Mouse (Mus musculus) intestine, postnatal 0 days (tissue): Measurements from ENCODE around the gene Mrpl17. TPM values are rescaled to one million over a fixed set of nuclear protein-coding genes. Genes with fewer than 3 reads are reported as not detected.

Source experiments
- ATAC-seq: fragments of 200-750 bp; cut with Nextera tagmentation; 2 replicates; pipeline ENCODE4 v1.8.0; 2017; ENCODE audit warnings: mild to moderate bottlenecking, moderate TSS enrichment, moderate library complexity
- H3K27ac ChIP-seq: fragments of 300-500 bp; sonication (generic); 2 replicates; pipeline ENCODE4 v1.5.1; 2014; ENCODE audit warnings: mild to moderate bottlenecking, low read depth, low read length, moderate library complexity
- H3K27me3 ChIP-seq: fragments of 300-500 bp; sonication (generic); replicated peaks from 2 replicates; pipeline ENCODE4 v1.6.1; 2014; ENCODE audit warnings: low read length, mixed read lengths; ENCODE audit not compliant: control insufficient read depth, insufficient read depth
- H3K36me3 ChIP-seq: fragments of 300-500 bp; sonication (generic); 2 replicates; pipeline ENCODE4 v1.6.1; 2014; ENCODE audit warnings: mild to moderate bottlenecking, moderate library complexity; ENCODE audit not compliant: control insufficient read depth, insufficient read depth
- H3K4me1 ChIP-seq: fragments of 300-500 bp; sonication (generic); replicated peaks from 2 replicates; pipeline ENCODE4 v1.6.1; 2014; ENCODE audit warnings: antibody characterized with exemption, low read length, mixed read lengths; ENCODE audit not compliant: control insufficient read depth, insufficient read depth
- H3K4me2 ChIP-seq: fragments of 300-500 bp; sonication (generic); replicated peaks from 2 replicates; pipeline ENCODE4 v1.6.1; 2014; ENCODE audit warnings: low read depth, mild to moderate bottlenecking, moderate library complexity
- H3K4me3 ChIP-seq: fragments of 300-500 bp; sonication (generic); 2 replicates; pipeline ENCODE4 v1.5.1; 2014; ENCODE audit warnings: low read depth, low read length
- H3K9ac ChIP-seq: fragments of 300-500 bp; sonication (generic); 2 replicates; pipeline ENCODE4 v1.6.1; 2014; ENCODE audit warnings: mild to moderate bottlenecking, low read depth, low read length
- H3K9me3 ChIP-seq: fragments of 300-500 bp; sonication (generic); 2 replicates; pipeline ENCODE4 v1.6.1; 2016; ENCODE audit warnings: mixed run types; ENCODE audit not compliant: control insufficient read depth
- CTCF ChIP-seq: sonication (generic); IDR thresholded peaks from 2 replicates; pipeline ENCODE4 v1.5.1; 2016; ENCODE audit warnings: low read depth, mild to moderate bottlenecking, control low read depth, antibody characterized with exemption, moderate library complexity
- WGBS: fragments of 180-500 bp; shearing (Covaris S2); extraction: QIAGEN DNeasy Blood & Tissue Kit; methylation state at CpG from one replicate; pipeline ENCODE4 v1.1.7; 2014; 5-methylcytosine and 5-hydroxymethylcytosine counted together
- polyA plus RNA-seq: library from polyadenylated mRNA; unstranded; fragments of >200 nt; fragmentation: Nextera tagmentation; extraction: Ambion mirVana; gene quantifications from 2 replicates; pipeline ENCODE4 v1.2.1, GENCODE M21; 2015

Gene Mrpl17
- polyA plus RNA-seq, 1 experiment from 2014 or later = 255 TPM

GRCm38 (mm10) chr7:105772331-105772730 is 38.6 kb downstream of the Mrpl17 start:
- Histone ChIP-seq H3K9ac (no peak overlapping the region), H3K27me3 (no peaks in the 10 kb centered on the region), H3K4me2 (no peak overlapping the region), H3K4me1 (no peaks in the 10 kb centered on the region), H3K4me3 (no peak overlapping the region), H3K9me3 (no peaks in the 10 kb centered on the region), H3K27ac (no peak overlapping the region), H3K36me3 (peaks cover 8% of the 10 kb centered on the region; the same call in 1 of the 2 replicates)
- 93% methylated on average over 15 of the region's 15 CpGs for WGBS
- no peak for ATAC-seq
- TF ChIP-seq CTCF = no peak

GRCm38 (mm10) chr7:105769959-105770358 is 40.9 kb downstream of the Mrpl17 start:
- 79% methylated on average over 3 of the region's 3 CpGs for WGBS
- Histone ChIP-seq H3K9me3 (no peaks in the 10 kb centered on the region), H3K4me3 (no peak overlapping the region), H3K36me3 (peaks cover 16% of the 10 kb centered on the region; the same call in 1 of the 2 replicates), H3K27ac (no peak overlapping the region), H3K4me2 (no peak overlapping the region), H3K9ac (no peak overlapping the region), H3K27me3 (no peaks in the 10 kb centered on the region), H3K4me1 (no peaks in the 10 kb centered on the region)
- ATAC-seq = no peak
- no peak for TF ChIP-seq CTCF

- ATAC-seq = no peak
- H3K4me3 ChIP-seq = no peak overlapping the region
- H3K9me3 ChIP-seq = no peaks in the 10 kb centered on the region
- peaks cover 21% of the 10 kb centered on the region for H3K36me3 ChIP-seq
- peaks cover 4% of the 10 kb centered on the region; the same call in 1 of the 2 replicates for H3K27me3 ChIP-seq
- TF ChIP-seq CTCF = no peak
- WGBS = 40% methylated on average over 6 of the region's 6 CpGs
- H3K27ac ChIP-seq = no peak overlapping the region
- no peak overlapping the region for H3K9ac ChIP-seq
- no peaks in the 10 kb centered on the region for H3K4me1 ChIP-seq
- H3K4me2 ChIP-seq = no peak overlapping the region
Observed at GRCm38 (mm10) chr7:105767729-105768165, 43.2 kb downstream of the Mrpl17 start.

GRCm38 (mm10) chr7:105764331-105764730 is 46.6 kb downstream of the Mrpl17 start:
- H3K4me1 ChIP-seq = no peaks in the 10 kb centered on the region
- no peak overlapping the region for H3K4me2 ChIP-seq
- no peak for ATAC-seq
- H3K36me3 ChIP-seq = peaks cover 23% of the 10 kb centered on the region; the same call in 1 of the 2 replicates
- no peak overlapping the region for H3K27ac ChIP-seq
- WGBS = 91% methylated on average over 11 of the region's 11 CpGs
- TF ChIP-seq CTCF = no peak
- H3K9ac ChIP-seq = no peak overlapping the region
- H3K9me3 ChIP-seq = no peaks in the 10 kb centered on the region
- H3K4me3 ChIP-seq = no peak overlapping the region
- H3K27me3 ChIP-seq = peaks cover 10% of the 10 kb centered on the region; the same call in 1 of the 2 replicates

- H3K27me3 ChIP-seq = peaks cover 10% of the 10 kb centered on the region; the same call in 1 of the 2 replicates
- peak overlapping the region; percentile 59 for H3K4me2 ChIP-seq
- ATAC-seq = no peak
- H3K36me3 ChIP-seq = peaks cover 35% of the 10 kb centered on the region; the same call in 1 of the 2 replicates
- H3K4me3 ChIP-seq = peak overlapping the region; percentile 28
- peak overlapping the region; percentile 7; the same call in 1 of the 2 replicates for H3K27ac ChIP-seq
- H3K4me1 ChIP-seq = no peaks in the 10 kb centered on the region
- 46% methylated on average over 55 of the region's 55 CpGs for WGBS
- H3K9me3 ChIP-seq = no peaks in the 10 kb centered on the region
- no peak overlapping the region for H3K9ac ChIP-seq
- no peak for TF ChIP-seq CTCF
Observed at GRCm38 (mm10) chr7:105762517-105763270, 48.2 kb downstream of the Mrpl17 start.

- no peak for TF ChIP-seq CTCF
- WGBS = 38% methylated on average over 51 of the region's 51 CpGs
- Histone ChIP-seq H3K4me2 (peak overlapping the region; percentile 59), H3K9me3 (no peaks in the 10 kb centered on the region), H3K4me3 (peak overlapping the region; percentile 28), H3K27ac (peak overlapping the region; percentile 7; the same call in 1 of the 2 replicates), H3K36me3 (peaks cover 40% of the 10 kb centered on the region; the same call in 1 of the 2 replicates), H3K27me3 (peaks cover 10% of the 10 kb centered on the region; the same call in 1 of the 2 replicates), H3K9ac (no peak overlapping the region), H3K4me1 (no peaks in the 10 kb centered on the region)
- ATAC-seq = peak; percentile 55
Observed at GRCm38 (mm10) chr7:105761813-105762484, 49.0 kb downstream of the Mrpl17 start.
